Mouse (Mus musculus) MEL (cell line): ENCODE results near the gene Pard3b. TPM values are rescaled to one million over a fixed set of nuclear protein-coding genes. Genes with fewer than 3 reads are reported as not detected.

Source experiments
- DNase-seq: peaks from one replicate; pipeline ENCODE4 v3.0.0; 2011; ENCODE audit warnings: low read depth, low spot score
- H3K27ac ChIP-seq: 2 replicates; pipeline ENCODE4 v1.5.1; 2012; ENCODE audit warnings: low read depth, mild to moderate bottlenecking, control low read depth, low read length, moderate library complexity; ENCODE audit not compliant: control insufficient read depth
- H3K27me3 ChIP-seq, 2 experiments: fragments of 150-350 bp in 1 of 2; sonication (generic) in 1 of 2; 2 replicates each; pipeline ENCODE4 v1.6.1; 2012; ENCODE audit warnings: low read length in 2 of 2, mild to moderate bottlenecking in 2 of 2, improper control_type of control experiment in 1 of 2, moderate library complexity in 1 of 2; ENCODE audit not compliant: insufficient read depth in 2 of 2, control insufficient read depth in 1 of 2
- H3K36me3 ChIP-seq, 2 experiments: 2 replicates each; pipeline ENCODE4 v1.6.1; 2012 to 2014; ENCODE audit warnings: low read length in 2 of 2, improper control_type of control experiment in 1 of 2, inconsistent platforms in 1 of 2, mild to moderate bottlenecking in 1 of 2; ENCODE audit not compliant: insufficient read depth in 2 of 2, control insufficient read depth in 1 of 2
- H3K4me1 ChIP-seq, 2 experiments: fragments of 150-350 bp in 1 of 2; sonication (generic) in 1 of 2; 2 replicates each; pipeline ENCODE4 v1.6.1; 2012; ENCODE audit warnings: low read length in 2 of 2, improper control_type of control experiment in 1 of 2, mild to moderate bottlenecking in 1 of 2; ENCODE audit not compliant: insufficient read depth in 2 of 2, control insufficient read depth in 1 of 2
- H3K4me3 ChIP-seq, 2 experiments: fragments of 150-350 bp in 1 of 2; sonication (generic) in 1 of 2; 2 replicates each; pipeline ENCODE4 v1.5.1; 2012; ENCODE audit warnings: low read depth in 2 of 2, low read length in 2 of 2, mild to moderate bottlenecking in 2 of 2, moderate library complexity in 2 of 2, control low read depth in 1 of 2, improper control_type of control experiment in 1 of 2; ENCODE audit not compliant: control insufficient read depth in 1 of 2, insufficient read depth in 1 of 2
- H3K79me2 ChIP-seq: 2 replicates; pipeline ENCODE4 v1.6.1; 2012; ENCODE audit warnings: mild to moderate bottlenecking, low read length, moderate library complexity; ENCODE audit not compliant: control insufficient read depth, poor library complexity, insufficient read depth
- H3K9ac ChIP-seq: 2 replicates; pipeline ENCODE4 v1.6.1; 2012; ENCODE audit warnings: low read depth, mild to moderate bottlenecking, control low read depth, low read length, moderate library complexity; ENCODE audit not compliant: control insufficient read depth, poor library complexity, severe bottlenecking
- H3K9me3 ChIP-seq: fragments of 150-350 bp; sonication (generic); replicated peaks from 2 replicates; pipeline ENCODE4 v1.6.1; 2012; ENCODE audit warnings: mild to moderate bottlenecking, low read length, improper control_type of control experiment, moderate library complexity; ENCODE audit not compliant: insufficient read depth
- BHLHE40 ChIP-seq: IDR thresholded peaks from 2 replicates; pipeline ENCODE4 v1.6.1; 2012; ENCODE audit warnings: low read depth, mild to moderate bottlenecking, inconsistent platforms, low read length, improper control_type of control experiment, borderline replicate concordance
- CTCF ChIP-seq, 3 experiments: IDR thresholded peaks in 2 of 3; conservative IDR thresholded peaks in 1 of 3; 2 replicates each; pipeline ENCODE4 v1.5.1; 2011 to 2012; ENCODE audit warnings: low read length in 3 of 3, low read depth in 2 of 3, mild to moderate bottlenecking in 2 of 3, improper control_type of control experiment in 1 of 3, inconsistent platforms in 1 of 3, mixed read lengths in 1 of 3, moderate library complexity in 1 of 3; ENCODE audit not compliant: control insufficient read depth in 1 of 3, insufficient read depth in 1 of 3, poor library complexity in 1 of 3, severe bottlenecking in 1 of 3
- E2F4 ChIP-seq: IDR thresholded peaks from 2 replicates; pipeline ENCODE4 v1.6.1; 2011; ENCODE audit warnings: low read depth, low read length, improper control_type of control experiment, borderline replicate concordance
- ELF1 ChIP-seq: IDR thresholded peaks from 2 replicates; pipeline ENCODE4 v1.6.1; 2014; ENCODE audit warnings: low read depth, mild to moderate bottlenecking, inconsistent platforms, low read length, improper control_type of control experiment, moderate library complexity
- GABPA ChIP-seq: IDR thresholded peaks from 2 replicates; pipeline ENCODE4 v1.6.1; 2012; ENCODE audit warnings: low read depth, mild to moderate bottlenecking, inconsistent platforms, low read length, improper control_type of control experiment, moderate library complexity
- HCFC1 ChIP-seq: IDR thresholded peaks from 2 replicates; pipeline ENCODE4 v1.6.1; 2012; ENCODE audit warnings: low read depth, mild to moderate bottlenecking, inconsistent platforms, low read length, improper control_type of control experiment, moderate library complexity
- KAT2A ChIP-seq: conservative IDR thresholded peaks from 2 replicates; pipeline ENCODE4 v1.6.1; 2012; ENCODE audit warnings: low read depth, low read length, improper control_type of control experiment, inconsistent platforms
- MAFK ChIP-seq: IDR thresholded peaks from 2 replicates; pipeline ENCODE4 v1.6.1; 2011; ENCODE audit warnings: low read depth, mild to moderate bottlenecking, low read length, improper control_type of control experiment, borderline replicate concordance
- MAX ChIP-seq: IDR thresholded peaks from 2 replicates; pipeline ENCODE4 v1.6.1; 2011; ENCODE audit warnings: low read length, improper control_type of control experiment
- MAZ ChIP-seq: IDR thresholded peaks from 2 replicates; pipeline ENCODE4 v1.6.1; 2012; ENCODE audit warnings: low read depth, mild to moderate bottlenecking, inconsistent platforms, low read length, improper control_type of control experiment
- MYC ChIP-seq: IDR thresholded peaks from 2 replicates; pipeline ENCODE4 v1.6.1; 2011; ENCODE audit warnings: low read depth, mild to moderate bottlenecking, low read length, improper control_type of control experiment, moderate library complexity
- POLR2AphosphoS2 ChIP-seq: IDR thresholded peaks from 2 replicates; pipeline ENCODE4 v1.6.1; 2011; ENCODE audit warnings: low read length, improper control_type of control experiment
- POLR2AphosphoS5 ChIP-seq: IDR thresholded peaks from 2 replicates; pipeline ENCODE4 v1.6.1; 2012; ENCODE audit warnings: low read depth, borderline replicate concordance, mild to moderate bottlenecking, inconsistent platforms, low read length, moderate library complexity, mixed read lengths
- RCOR1 ChIP-seq: IDR thresholded peaks from 2 replicates; pipeline ENCODE4 v1.6.1; 2012; ENCODE audit warnings: low read depth, mild to moderate bottlenecking, inconsistent platforms, low read length, improper control_type of control experiment
- SIN3A ChIP-seq: IDR thresholded peaks from 2 replicates; pipeline ENCODE4 v1.6.1; 2012; ENCODE audit warnings: low read length, improper control_type of control experiment, inconsistent platforms
- SMC3 ChIP-seq: IDR thresholded peaks from 2 replicates; pipeline ENCODE4 v1.6.1; 2011; ENCODE audit warnings: low read depth, low read length, improper control_type of control experiment
- TAL1 ChIP-seq: IDR thresholded peaks from 2 replicates; pipeline ENCODE4 v1.6.1; 2012; ENCODE audit warnings: mild to moderate bottlenecking, inconsistent platforms, low read length, moderate library complexity, mixed read lengths
- UBTF ChIP-seq: IDR thresholded peaks from 2 replicates; pipeline ENCODE4 v1.6.1; 2012; ENCODE audit warnings: low read depth, mild to moderate bottlenecking, inconsistent platforms, low read length, improper control_type of control experiment, moderate library complexity, borderline replicate concordance; ENCODE audit not compliant: insufficient read depth
- USF1 ChIP-seq: IDR thresholded peaks from 2 replicates; pipeline ENCODE4 v1.6.1; 2014; ENCODE audit warnings: low read depth, mild to moderate bottlenecking, inconsistent platforms, low read length, improper control_type of control experiment, moderate library complexity
- polyA plus RNA-seq, 2 experiments: library from polyadenylated mRNA; stranded (reverse) in 1 of 2; unstranded in 1 of 2; fragments of >175 nt in 1 of 2; fragments of >200 nt in 1 of 2; gene quantifications; 2 replicates each; pipeline versions ENCODE4 v1.2.1 to v1.2.4; 2012; ENCODE audit warnings: low replicate concordance in 2 of 2, low read depth in 1 of 2; ENCODE audit not compliant: insufficient read length in 2 of 2, insufficient read depth in 1 of 2, missing spikeins in 1 of 2
- total RNA-seq: library from RNA; depleted of rRNA; stranded (reverse); fragments of 300-350 nt; gene quantifications from 2 replicates; pipeline ENCODE4 v1.2.3, GENCODE M21; 2012

Pard3b gene
- total and polyA plus RNA-seq, 3 experiments: not detected

GRCm38 (mm10) chr1:62595401-62595800, 956.8 kb downstream of the Pard3b start:
- TF ChIP-seq MYC: no peak
- no peak for TF ChIP-seq UBTF
- TF ChIP-seq KAT2A: no peak
- TF ChIP-seq BHLHE40: no peak
- TF ChIP-seq POLR2AphosphoS2: no peak
- no peak for TF ChIP-seq RCOR1
- no peak for TF ChIP-seq CTCF (IDR thresholded peaks at IDR 0.05 in 2 of 3, conservative IDR thresholded peaks at IDR 0.05 in 1 of 3; ENCODE audit: control insufficient read depth in 1 of 3, insufficient read depth in 1 of 3, low read depth in 2 of 3, low read length in 3 of 3, poor library complexity in 1 of 3, severe bottlenecking in 1 of 3)
- TF ChIP-seq E2F4: no peak
- no peak for TF ChIP-seq MAFK
- TF ChIP-seq MAX: no peak
- TF ChIP-seq ELF1: no peak
- no peak for TF ChIP-seq GABPA
- TF ChIP-seq MAZ: no peak
- no peak for TF ChIP-seq SIN3A
- TF ChIP-seq HCFC1: no peak
- no peak for TF ChIP-seq TAL1
- no peak for TF ChIP-seq SMC3
- TF ChIP-seq POLR2AphosphoS5: no peak
- no peak for TF ChIP-seq USF1
- Histone ChIP-seq H3K79me2 (no peaks in the 10 kb centered on the region), H3K27ac (no peak overlapping the region), H3K9me3 (no peaks in the 10 kb centered on the region), H3K9ac (no peak overlapping the region), H3K27me3 (no peaks in the 10 kb centered on the region), H3K4me1 (no peaks in the 10 kb centered on the region), H3K36me3 (no peaks in the 10 kb centered on the region), H3K4me3 (no peak overlapping the region)
- DNase-seq: no peak

GRCm38 (mm10) chr1:62597751-62598400, 959.3 kb downstream of the Pard3b start:
- no peaks in the 10 kb centered on the region for H3K79me2 ChIP-seq
- no peaks in the 10 kb centered on the region for H3K27me3 ChIP-seq
- no peak overlapping the region for H3K4me3 ChIP-seq
- no peak overlapping the region for H3K27ac ChIP-seq
- H3K9me3 ChIP-seq: no peaks in the 10 kb centered on the region
- no peak overlapping the region for H3K9ac ChIP-seq
- no peaks in the 10 kb centered on the region for H3K36me3 ChIP-seq
- TF ChIP-seq MAZ: no peak
- no peak for TF ChIP-seq GABPA
- H3K4me1 ChIP-seq: no peaks in the 10 kb centered on the region
- DNase-seq: no peak
